Mouse (Mus musculus) right cerebral cortex, postnatal 10 days (tissue): ENCODE data around the gene Ddah2.

Experiments
- DNase-seq, 2 experiments: peaks; one replicate each; pipeline ENCODE4 v3.0.0; 2021; ENCODE audit warnings: low spot score in 2 of 2

Ddah2 gene

GRCm38 (mm10) chr17:35077285-35077684 lies 18.4 kb downstream of the Ddah2 start:
- DNase-seq = peak in 1 of 2 experiments; percentile 25

DNA sequence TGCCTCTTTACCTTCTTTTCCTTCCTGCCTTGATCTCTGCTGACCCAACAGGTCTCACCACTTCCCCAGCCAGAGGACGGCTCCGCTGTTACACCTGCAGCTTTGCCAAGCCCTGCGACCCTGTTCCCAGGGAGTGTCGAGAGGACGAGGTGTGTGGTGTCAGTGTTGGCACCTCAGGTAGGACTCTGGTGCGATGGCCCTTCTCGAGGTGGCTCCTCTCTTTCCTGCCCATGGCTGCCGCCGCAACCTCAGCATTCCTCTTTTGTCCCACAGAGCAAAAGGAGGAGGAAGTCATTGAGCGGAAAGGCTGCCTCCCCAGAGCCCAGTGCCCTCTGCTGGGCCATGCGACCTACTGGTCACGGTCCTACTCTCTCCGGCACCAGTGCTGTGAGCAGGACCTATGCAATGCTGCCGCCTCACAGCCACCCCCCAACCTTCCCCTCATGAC lies 19.0 kb downstream of the Ddah2 start, which contains the start of gene Ly6g6d:
TSS of gene Ly6g6d (minus strand) at position 280 of the 448 bp plus-strand sequence.
- peak in 1 of 2 experiments; percentile 50 for DNase-seq

GRCm38 (mm10) chr17:35079778-35080177 lies 20.9 kb downstream of the Ddah2 start:
- DNase-seq = no peak

DNA sequence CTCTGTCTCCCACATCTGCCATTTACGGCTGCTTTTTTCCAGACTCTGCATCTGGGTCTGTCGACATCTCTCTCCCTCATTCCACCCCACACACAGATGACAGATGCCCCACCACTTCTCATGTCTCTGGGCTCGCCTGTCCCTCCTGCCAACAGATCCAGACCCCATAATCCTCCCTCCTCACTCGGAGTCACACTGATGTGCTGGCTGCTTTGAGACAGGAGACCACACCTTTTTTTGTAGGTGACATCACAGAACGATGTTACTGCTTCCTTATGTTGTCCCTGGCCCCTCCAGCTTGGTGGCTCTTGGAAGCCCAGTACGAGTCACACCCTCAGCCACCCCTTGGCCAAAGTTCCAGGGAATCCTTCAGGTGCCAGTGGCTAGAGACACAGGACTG lies 21.4 kb downstream of the Ddah2 start:
- no peak for DNase-seq

GRCm38 (mm10) chr17:35080710-35081109 lies 21.9 kb downstream of the Ddah2 start:
- no peak for DNase-seq

DNA sequence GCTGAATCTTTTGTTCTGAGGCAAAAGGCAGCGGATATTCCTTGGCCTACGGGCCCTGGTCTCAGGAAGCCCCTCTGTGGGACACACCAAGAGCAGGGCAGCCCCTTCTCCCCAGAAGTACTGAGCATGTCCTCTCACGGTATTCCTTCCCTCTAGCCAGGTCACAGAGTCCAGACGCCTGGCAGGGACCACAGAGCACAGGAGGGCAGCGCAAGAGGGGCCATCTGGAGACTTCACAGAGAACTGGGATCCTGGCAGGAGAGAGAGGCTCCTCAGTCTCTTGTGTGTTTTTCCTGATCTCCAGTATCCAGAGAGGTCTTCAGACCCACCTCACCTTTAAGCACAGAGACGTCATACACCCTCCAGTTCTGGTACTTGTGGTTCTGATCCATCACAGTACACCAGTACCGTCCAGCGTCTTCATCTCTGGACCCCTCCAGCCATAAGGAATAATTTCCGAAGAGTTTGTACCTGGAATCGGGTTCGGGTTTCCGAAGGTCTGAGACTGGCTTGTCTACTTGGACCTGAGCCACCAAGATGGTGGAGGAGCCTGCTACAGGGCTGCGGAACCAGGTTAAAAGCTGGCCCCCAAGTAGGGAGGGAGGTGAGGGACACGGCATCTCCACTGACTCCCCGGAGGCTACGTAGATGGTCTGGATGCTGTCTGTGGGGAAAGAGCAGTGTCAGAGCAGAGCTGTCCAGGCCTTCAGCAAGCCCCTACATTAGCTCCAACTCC lies 24.2 kb downstream of the Ddah2 start:
- DNase-seq = no peak

DNA sequence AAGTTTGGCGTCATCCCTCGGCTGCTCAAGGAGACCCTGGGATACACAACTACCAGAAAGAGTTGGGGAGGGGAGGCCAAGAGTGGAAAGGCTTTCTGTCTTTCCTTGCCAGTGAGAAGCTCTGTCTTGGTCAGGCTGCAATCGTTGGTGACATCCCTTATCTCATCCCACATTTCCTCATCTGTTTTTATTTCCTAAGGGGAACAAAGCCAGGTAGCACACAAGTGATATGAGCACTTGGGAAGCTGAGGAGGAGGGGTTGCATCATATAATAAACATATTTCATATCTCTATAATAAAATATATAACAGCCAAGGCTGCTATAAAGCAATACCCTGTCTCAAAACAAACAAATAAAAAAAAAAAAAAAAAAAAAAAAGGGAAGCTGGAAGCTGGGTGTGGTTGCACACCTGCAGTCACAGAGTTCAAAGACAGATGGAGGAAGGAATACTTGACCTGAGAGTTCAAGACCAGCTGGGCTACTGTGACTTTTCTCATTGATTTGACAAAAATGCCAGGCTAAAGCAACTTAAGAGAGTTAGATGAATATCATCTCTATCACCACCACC lies 25.2 kb downstream of the Ddah2 start:
- no peak for DNase-seq

GRCm38 (mm10) chr17:35085208-35085865 lies 26.5 kb downstream of the Ddah2 start, which contains the start of gene Ly6g6f:
Gene Ly6g6f (minus strand): TSS chr17:35085610.
- no peak for DNase-seq

- DNase-seq = no peak
Measured at GRCm38 (mm10) chr17:35088151-35088550, 29.3 kb downstream of the Ddah2 start.

DNA sequence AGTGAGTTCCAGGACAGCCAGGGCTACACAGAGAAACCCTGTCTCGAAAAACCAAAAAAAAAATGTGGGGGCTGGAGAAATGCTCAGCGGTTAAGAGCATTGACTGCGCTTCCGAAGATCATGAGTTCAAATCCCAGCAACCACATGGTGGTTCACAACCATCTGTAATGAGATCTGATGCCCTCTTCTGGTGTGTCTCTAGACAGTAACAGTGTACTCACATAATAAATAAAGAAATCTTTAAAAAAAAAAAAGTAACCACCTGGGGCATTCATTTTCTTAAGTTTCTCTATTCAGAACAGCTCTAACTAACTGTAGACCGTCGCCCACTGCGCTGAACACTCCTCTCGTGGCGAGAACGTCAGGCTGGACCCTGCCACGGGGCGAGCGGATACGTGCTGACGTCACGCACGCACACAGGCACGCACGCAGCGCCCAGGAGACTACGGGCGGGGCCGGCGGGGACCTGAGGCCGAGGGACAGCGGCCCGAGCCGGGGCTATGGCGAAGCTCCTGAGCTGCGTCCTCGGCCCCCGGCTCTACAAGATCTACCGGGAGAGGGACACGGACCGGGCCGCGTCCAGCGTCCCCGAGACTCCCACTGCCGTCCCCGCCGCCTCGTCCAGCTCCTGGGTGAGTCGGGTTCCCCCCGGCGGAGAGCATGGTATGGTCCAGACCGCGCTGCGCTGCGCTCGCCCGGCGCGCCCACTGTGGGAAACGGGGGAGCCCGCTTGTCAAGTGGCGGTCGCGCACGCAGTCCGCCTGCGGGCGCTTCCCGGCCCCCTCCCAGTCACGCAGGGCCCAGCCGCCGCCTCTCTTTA lies 30.2 kb downstream of the Ddah2 start, which contains the start of gene Abhd16a:
TSS of gene Abhd16a (plus strand) at position 439 of the 820 bp plus-strand sequence.
- peak; percentile 96 for DNase-seq

DNA sequence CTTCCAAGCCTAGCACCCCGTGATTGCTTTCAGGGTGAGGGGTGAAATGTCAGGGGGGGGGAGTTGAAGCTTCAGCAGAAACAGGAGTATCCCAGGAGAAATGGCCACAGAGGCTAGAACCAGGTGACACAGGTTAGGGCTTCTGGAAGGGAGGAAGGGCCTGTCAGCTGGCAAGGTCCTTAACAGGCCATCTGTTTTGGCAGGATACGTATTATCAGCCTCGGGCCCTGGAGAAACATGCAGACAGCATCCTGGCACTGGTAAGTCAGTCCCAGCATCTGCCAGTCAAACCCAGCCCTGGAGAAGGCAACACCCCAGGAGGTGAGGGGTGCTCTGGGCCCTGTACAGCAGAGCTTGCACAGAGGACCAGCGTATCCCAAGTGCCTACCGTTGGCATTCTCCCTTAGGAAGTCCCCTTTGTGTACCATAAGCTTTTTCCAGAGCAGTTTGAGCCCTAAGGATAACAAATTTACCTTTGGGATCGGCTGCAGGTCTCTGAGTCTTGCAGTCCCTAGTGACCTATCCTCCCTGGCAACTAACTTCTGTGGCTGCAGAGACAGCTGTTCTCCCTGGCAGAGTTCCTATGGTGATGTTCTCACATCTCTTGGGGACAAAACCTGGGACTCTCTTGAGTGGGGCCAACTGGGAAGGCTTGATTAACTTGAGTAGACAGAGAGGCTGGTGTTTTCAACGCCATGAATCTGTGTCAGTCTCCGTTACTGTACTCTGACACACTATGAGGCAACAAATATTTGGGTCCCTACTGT lies 31.5 kb downstream of the Ddah2 start:
- no peak for DNase-seq

- no peak for DNase-seq
Measured at GRCm38 (mm10) chr17:35092403-35093198, 33.8 kb downstream of the Ddah2 start.

- DNase-seq = no peak
Measured at GRCm38 (mm10) chr17:35094475-35095365, 35.9 kb downstream of the Ddah2 start.

DNA sequence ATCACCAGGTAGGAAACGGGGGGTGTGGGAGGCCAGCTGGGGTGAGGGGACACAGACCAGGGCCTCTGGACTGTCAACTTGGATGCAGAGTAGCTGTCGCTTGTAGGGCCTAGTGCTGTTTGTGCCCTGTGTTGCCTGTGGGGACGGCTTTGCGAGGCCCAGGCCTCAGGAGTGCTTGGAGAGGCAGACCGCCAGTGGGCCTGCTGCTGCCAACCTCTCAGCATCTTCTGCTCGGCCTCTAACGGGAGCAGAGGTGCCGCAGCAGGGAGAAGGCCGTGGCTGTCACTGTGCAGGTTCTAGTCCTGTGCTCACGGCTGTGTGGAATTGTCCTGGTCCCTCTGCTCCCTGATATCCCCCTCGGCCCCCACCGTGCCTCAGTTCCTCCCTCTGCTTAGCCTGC lies 37.8 kb downstream of the Ddah2 start:
- DNase-seq = no peak

GRCm38 (mm10) chr17:35097164-35097655 lies 38.4 kb downstream of the Ddah2 start:
- no peak for DNase-seq

DNA sequence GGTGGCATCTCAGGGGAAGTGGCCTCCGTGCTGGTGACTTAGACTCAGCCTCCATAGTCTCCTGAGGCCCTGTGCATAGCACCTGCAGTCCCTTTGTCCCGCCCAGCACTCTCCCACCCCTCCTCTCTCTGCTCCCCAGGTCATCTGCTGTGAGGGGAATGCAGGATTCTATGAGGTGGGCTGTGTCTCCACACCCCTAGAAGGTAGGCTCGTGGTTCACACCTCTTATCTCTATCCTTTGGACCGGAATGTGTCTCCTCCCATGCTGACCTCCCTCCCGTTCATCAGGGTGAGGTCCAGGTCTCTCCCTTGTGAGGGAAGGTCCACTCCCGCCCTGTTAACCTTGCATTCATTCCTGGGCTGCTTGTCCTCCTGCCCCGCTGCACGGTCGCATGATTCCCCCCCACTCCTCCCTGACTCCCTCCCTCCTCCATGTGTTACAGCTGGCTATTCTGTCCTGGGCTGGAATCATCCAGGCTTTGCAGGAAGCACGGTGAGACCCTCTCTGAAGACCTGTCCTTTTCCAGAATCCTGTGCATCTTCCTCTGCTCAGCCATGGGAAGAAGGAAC lies 41.4 kb downstream of the Ddah2 start:
- no peak for DNase-seq

- no peak for DNase-seq
Measured at GRCm38 (mm10) chr17:35101161-35101560, 42.3 kb downstream of the Ddah2 start.

GRCm38 (mm10) chr17:35102299-35102698 lies 43.5 kb downstream of the Ddah2 start:
- no peak for DNase-seq
